Mouse (Mus musculus) NIH3T3 (cell line): Measurements from ENCODE around the gene Ddr1.

Experiments
- DNase-seq: peaks from one replicate; pipeline ENCODE4 v3.0.0-alpha.2; 2012; ENCODE audit warnings: low read depth

The Ddr1 gene

DNA sequence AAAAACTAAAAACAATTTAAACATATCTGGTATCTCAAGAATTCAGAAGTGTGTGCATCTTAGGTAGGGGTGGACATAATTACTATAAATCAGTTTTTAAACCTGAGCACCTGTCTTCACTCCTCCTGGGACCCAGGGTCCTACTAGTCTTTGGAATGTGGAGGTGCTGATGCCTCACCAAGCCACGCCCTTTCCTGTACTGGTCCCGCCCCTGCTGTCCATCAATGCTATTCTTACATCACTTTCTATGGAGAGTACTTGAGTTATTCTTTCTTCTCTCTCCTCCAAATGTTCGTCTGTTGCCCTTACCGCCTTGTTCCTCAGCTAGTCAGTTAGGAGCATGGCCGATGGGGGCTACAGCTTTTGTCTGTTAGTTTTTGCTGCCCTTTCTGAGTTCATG lies 68.1 kb downstream of the Ddr1 start:
- DNase-seq: peak; percentile 83

- peak; percentile 95 for DNase-seq
These were observed 68.7 kb downstream of the Ddr1 start for GRCm38 (mm10) chr17:35635699-35636111.

GRCm38 (mm10) chr17:35635202-35635601 lies 69.2 kb downstream of the Ddr1 start:
- peak; percentile 51 for DNase-seq

- DNase-seq: peak; percentile 82
These were observed 70.4 kb downstream of the Ddr1 start for GRCm38 (mm10) chr17:35633992-35634391.
